ENCODE assay signal across 8 mouse cellular contexts in genomic region chr10:7809937-7810336, GRCm38 (mm10). TPM values are rescaled to one million over a fixed set of nuclear protein-coding genes. Genes with fewer than 3 reads are reported as not detected.
A peak's percentile ranks its signal among the peaks of the same experiment; 100 is the strongest.
DNase-seq lines count a peak whose midpoint lies in the region; ATAC-seq and TF ChIP-seq lines count a peak whose summit lies in the region.

No protein-coding gene starts in this region.

- H3K27me3 ChIP-seq in hindbrain, embryonic 15.5 days, result no peaks in the 10 kb centered on the region
- H3K27me3 ChIP-seq in midbrain, embryonic 11.5 days (ENCODE audit: control insufficient read depth, insufficient read depth, low read length), result no peaks in the 10 kb centered on the region
- no peaks in the 10 kb centered on the region for H3K27me3 ChIP-seq in stomach, postnatal 0 days (ENCODE audit: control insufficient read depth, insufficient read depth, low read length)

- peaks cover 50% of the 10 kb centered on the region for H3K36me3 ChIP-seq in hindbrain, embryonic 15.5 days
- peaks cover 12% of the 10 kb centered on the region; the same call in 1 of the 2 replicates for H3K36me3 ChIP-seq in midbrain, embryonic 11.5 days (ENCODE audit: control insufficient read depth, insufficient read depth, low read length)
- peaks cover 19% of the 10 kb centered on the region for H3K36me3 ChIP-seq in stomach, postnatal 0 days (ENCODE audit: control insufficient read depth, insufficient read depth, low read length)

- WGBS in hindbrain, embryonic 15.5 days, result 35% methylated on average over 2 of the region's 2 CpGs
- WGBS in midbrain, embryonic 11.5 days, result 48% methylated on average over 2 of the region's 2 CpGs
- 45% methylated on average over 2 of the region's 2 CpGs for WGBS in stomach, postnatal 0 days

- intact Hi-C loops in heart, postnatal 25 days (cut with DNase I), result loop anchor here (2.0 to 5.0 kb wide), 4 partner anchors 52 to 431 kb away; no protein-coding TSS in a partner anchor

- TF ChIP-seq EP300 in stomach, postnatal 0 days (optimal IDR thresholded peaks at IDR 0.05), result no peak

- TF ChIP-seq CTCF in cortical plate, adult 2 months (IDR thresholded peaks at IDR 0.05; ENCODE audit: extremely low read depth, insufficient read depth, low read length), result peak; percentile 50
- peak; percentile 82 for TF ChIP-seq CTCF in stomach, postnatal 0 days (IDR thresholded peaks at IDR 0.05; ENCODE audit: low read depth)

- no peaks in the 10 kb centered on the region for H3K4me1 ChIP-seq in cortical plate, adult 2 months (ENCODE audit: control insufficient read depth, insufficient read depth, low read length)
- no peaks in the 10 kb centered on the region for H3K4me1 ChIP-seq in hindbrain, embryonic 15.5 days (replicated peaks)
- H3K4me1 ChIP-seq in midbrain, embryonic 11.5 days (ENCODE audit: control insufficient read depth, insufficient read depth, low read length), result no peaks in the 10 kb centered on the region
- no peaks in the 10 kb centered on the region for H3K4me1 ChIP-seq in stomach, postnatal 0 days (replicated peaks; ENCODE audit: control insufficient read depth, insufficient read depth)

- H3K4me2 ChIP-seq in hindbrain, embryonic 15.5 days, result no peak overlapping the region
- H3K4me2 ChIP-seq in midbrain, embryonic 11.5 days, result no peak overlapping the region
- H3K4me2 ChIP-seq in stomach, postnatal 0 days (replicated peaks; ENCODE audit: low read depth), result no peak overlapping the region

- H3K27ac ChIP-seq in cortical plate, adult 2 months (ENCODE audit: insufficient read depth, low read length), result no peak overlapping the region
- no peak overlapping the region for H3K27ac ChIP-seq in hindbrain, embryonic 15.5 days (replicated peaks)
- H3K27ac ChIP-seq in midbrain, embryonic 11.5 days (ENCODE audit: low read depth, low read length), result no peak overlapping the region
- no peak overlapping the region for H3K27ac ChIP-seq in stomach, postnatal 0 days (replicated peaks)

- no peak overlapping the region for H3K4me3 ChIP-seq in cortical plate, adult 2 months (ENCODE audit: insufficient read depth, low read length)
- H3K4me3 ChIP-seq in hindbrain, embryonic 15.5 days, result no peak overlapping the region
- no peak overlapping the region for H3K4me3 ChIP-seq in midbrain, embryonic 11.5 days (ENCODE audit: low read depth, low read length)
- H3K4me3 ChIP-seq in stomach, postnatal 0 days (ENCODE audit: low read depth, low read length), result no peak overlapping the region

- no peak for TF ChIP-seq POLR2A in cortical plate, adult 2 months (IDR thresholded peaks at IDR 0.05; ENCODE audit: extremely low read depth, insufficient read depth, low read length)

- no peak overlapping the region for H3K9ac ChIP-seq in hindbrain, embryonic 15.5 days
- H3K9ac ChIP-seq in midbrain, embryonic 11.5 days (ENCODE audit: low read length), result no peak overlapping the region
- H3K9ac ChIP-seq in stomach, postnatal 0 days (ENCODE audit: low read length), result no peak overlapping the region

- peak; percentile 69 for DNase-seq in heart, adult 8-10 months (ENCODE audit: low spot score)
- DNase-seq in heart, postnatal 25 days (ENCODE audit: low spot score), result no peak
- peak; percentile 49 for DNase-seq in MEL-GATA-1-ER (ENCODE audit: extremely low read depth, low read depth)
- peak; percentile 32 to 51 for DNase-seq in left cerebral cortex, adult 18-20 months (ENCODE audit: low spot score in 2 of 2)
- peak; percentile 96 for DNase-seq in midbrain, embryonic 11.5 days (ENCODE audit: low spot score, missing footprints)
- peak; percentile 38 for DNase-seq in stomach, postnatal 0 days (ENCODE audit: low spot score)

- H3K9me3 ChIP-seq in hindbrain, embryonic 15.5 days, result no peaks in the 10 kb centered on the region
- H3K9me3 ChIP-seq in midbrain, embryonic 11.5 days (ENCODE audit: control insufficient read depth, low read length), result no peaks in the 10 kb centered on the region
- H3K9me3 ChIP-seq in stomach, postnatal 0 days (ENCODE audit: control insufficient read depth, low read length), result no peaks in the 10 kb centered on the region

- 0 out of 2 replicates have a peak, but pooled peaks have one; percentile 48 for ATAC-seq in hindbrain, embryonic 15.5 days (ENCODE audit: low FRiP score, low read depth)
- ATAC-seq in midbrain, embryonic 11.5 days (ENCODE audit: low FRiP score), result peak; percentile 46
- ATAC-seq in stomach, postnatal 0 days (ENCODE audit: low FRiP score, low TSS enrichment), result 0 out of 2 replicates have a peak, but pooled peaks have one; percentile 26

RNA-seq across cellular contexts. Expression of gene Ppil4, which starts 17.2 kb away (rescaled TPM):
- total RNA-seq in heart, adult 8-10 months (2022), result 10 to 100 TPM; 10.3 to 15.9 (median 13.5) TPM
- 10 to 100 TPM; 14.7 to 15.2 TPM for total RNA-seq in heart, postnatal 25 days (2021)
- 20.0 and 21.8 TPM in 2 replicates for polyA plus RNA-seq in cortical plate, adult 2 months (2012; rRNA removed)
- 44.6 and 45.4 TPM in 2 replicates for polyA plus RNA-seq in hindbrain, embryonic 15.5 days (2015; fragmentation: Nextera tagmentation; extraction: Ambion mirVana)
- total RNA-seq in left cerebral cortex, adult 18-20 months (2021), result 10 to 100 TPM; 31.7 to 32.3 TPM
- 49.5 and 53.6 TPM in 2 replicates for polyA plus RNA-seq in midbrain, embryonic 11.5 days (2014; fragmentation: Nextera tagmentation; extraction: Ambion mirVana)
- polyA plus RNA-seq in stomach, postnatal 0 days (2015; fragmentation: Nextera tagmentation; extraction: Ambion mirVana), result 21.3 and 23.3 TPM in 2 replicates

RNA-seq across cellular contexts. Expression of gene Ginm1, which starts 17.3 kb away (rescaled TPM):
- 100 to 1,000 TPM in 2 of 4 experiments, 10 to 100 TPM in 2; 94.3 to 115 (median 102) TPM for total RNA-seq in heart, adult 8-10 months (2022)
- 100 to 1,000 TPM; 111 to 113 TPM for total RNA-seq in heart, postnatal 25 days (2021)
- 29.3 and 32.4 TPM in 2 replicates for polyA plus RNA-seq in cortical plate, adult 2 months (2012; rRNA removed)
- 49.3 and 51.2 TPM in 2 replicates for polyA plus RNA-seq in hindbrain, embryonic 15.5 days (2015; fragmentation: Nextera tagmentation; extraction: Ambion mirVana)
- total RNA-seq in left cerebral cortex, adult 18-20 months (2021), result 10 to 100 TPM; 17.8 to 19.2 TPM
- polyA plus RNA-seq in midbrain, embryonic 11.5 days (2014; fragmentation: Nextera tagmentation; extraction: Ambion mirVana), result 51.7 and 53.7 TPM in 2 replicates
- polyA plus RNA-seq in stomach, postnatal 0 days (2015; fragmentation: Nextera tagmentation; extraction: Ambion mirVana), result 88.8 and 95.0 TPM in 2 replicates

RNA-seq across cellular contexts. Expression of gene Zc3h12d, which starts 22.3 kb away (rescaled TPM):
- total RNA-seq in heart, adult 8-10 months (2022), result under 1 TPM; 0.14 to 0.26 (median 0.23) TPM
- total RNA-seq in heart, postnatal 25 days (2021), result under 1 TPM; 0.18 to 0.25 TPM
- polyA plus RNA-seq in cortical plate, adult 2 months (2012; rRNA removed), result 0.02 and 0.08 TPM in 2 replicates
- 0.21 and 0.22 TPM in 2 replicates for polyA plus RNA-seq in hindbrain, embryonic 15.5 days (2015; fragmentation: Nextera tagmentation; extraction: Ambion mirVana)
- under 1 TPM in 1 of 2 experiments, not detected in 1; 0.26 TPM for total RNA-seq in left cerebral cortex, adult 18-20 months (2021)
- not detected in 2 replicates for polyA plus RNA-seq in midbrain, embryonic 11.5 days (2014; fragmentation: Nextera tagmentation; extraction: Ambion mirVana)
- polyA plus RNA-seq in stomach, postnatal 0 days (2015; fragmentation: Nextera tagmentation; extraction: Ambion mirVana), result 0.17 and 0.28 TPM in 2 replicates
